Mouse (Mus musculus) brain, adult 2 months (tissue): ENCODE data around the gene Dlg5.

ENCODE experiments used
- DNase-seq: peaks from one replicate; pipeline ENCODE4 v3.0.0; 2011; ENCODE audit warnings: low read depth, low spot score

Gene Dlg5

DNA sequence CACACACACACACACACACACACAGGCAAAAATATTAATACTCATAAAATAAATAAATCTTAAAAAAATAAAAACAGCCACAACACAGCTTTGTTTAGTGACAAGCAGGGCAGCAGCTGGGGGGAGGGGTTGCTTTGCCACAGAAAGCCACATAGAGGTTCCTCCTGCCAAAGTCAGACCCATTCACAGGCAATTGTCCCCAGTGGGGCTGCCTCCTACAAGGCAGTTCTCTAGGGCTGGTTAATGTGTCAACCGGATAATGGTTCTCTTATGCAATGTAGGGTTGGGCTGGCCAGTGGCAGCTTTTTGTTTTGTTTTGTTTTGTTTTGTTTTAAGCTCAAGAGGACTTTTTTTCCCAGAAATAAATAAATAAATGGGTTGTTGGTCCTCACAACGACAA, 11.3 kb downstream of the Dlg5 start:
- DNase-seq = peak; percentile 72

DNA sequence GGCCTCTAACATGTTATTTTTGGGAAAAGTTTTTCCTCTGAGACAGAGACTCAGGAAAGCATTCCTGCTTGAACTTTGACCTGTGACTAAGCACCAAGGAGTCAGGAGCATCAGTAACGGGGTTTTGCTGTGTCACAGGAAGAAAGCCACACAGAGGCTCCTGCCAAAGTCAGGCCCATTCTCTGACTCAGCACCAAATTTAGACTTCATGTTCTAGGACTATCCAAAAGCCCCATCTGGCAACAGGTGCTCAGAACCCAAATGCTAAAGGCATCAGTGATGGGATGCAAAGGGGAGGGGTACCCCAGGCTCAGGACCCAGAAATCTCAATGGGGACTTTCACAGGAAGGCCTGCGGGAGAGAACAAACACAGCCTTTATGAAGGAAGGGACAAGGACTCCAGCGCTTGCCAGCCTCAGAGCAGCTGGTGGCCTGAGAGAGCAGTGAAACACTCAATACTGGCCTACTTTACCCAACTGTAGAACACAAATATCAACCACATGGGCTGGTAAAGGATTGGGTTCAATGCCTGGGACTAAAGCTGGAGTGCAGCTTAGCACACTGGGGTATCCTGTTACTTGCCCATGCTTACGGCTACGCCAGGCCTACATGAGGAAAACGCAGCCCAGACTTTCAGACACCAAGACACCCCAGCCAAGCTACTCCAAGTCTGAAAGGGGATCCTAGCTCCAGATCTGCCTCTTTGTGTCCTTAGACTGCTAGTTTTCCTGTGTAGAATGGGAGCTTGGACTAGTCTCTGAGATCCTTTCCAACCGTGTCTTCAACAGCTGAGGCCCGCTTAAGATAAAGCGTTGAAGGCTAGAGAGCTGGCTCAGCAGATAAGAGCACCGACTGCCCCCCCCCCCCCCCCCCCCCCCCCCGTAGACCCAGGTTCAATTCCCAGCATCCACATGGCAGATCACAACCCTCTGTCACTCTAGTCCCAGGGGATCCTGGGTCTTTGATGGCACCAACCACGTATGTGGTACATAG, 12.8 kb downstream of the Dlg5 start:
- peak; percentile 88 for DNase-seq

DNA sequence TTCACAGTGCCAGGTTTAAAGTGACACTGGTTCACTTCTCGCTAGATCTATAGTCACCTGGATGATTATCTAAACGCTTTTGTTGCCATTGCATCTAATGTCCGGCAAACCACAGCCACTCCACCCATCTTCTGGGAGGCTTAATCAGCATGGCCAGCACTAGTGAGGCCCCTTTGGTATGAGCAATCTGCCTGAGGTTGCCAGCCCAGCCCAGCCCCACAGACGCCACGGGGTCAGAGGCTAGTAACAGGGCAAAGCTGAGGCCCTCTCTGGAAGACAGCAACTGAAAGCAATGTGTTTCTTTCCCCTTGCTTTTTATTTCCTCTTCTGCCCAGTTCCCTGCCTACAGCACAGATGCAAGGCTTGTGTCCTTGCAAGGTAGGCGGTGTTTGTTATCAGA, 17.2 kb downstream of the Dlg5 start:
- DNase-seq = no peak

DNA sequence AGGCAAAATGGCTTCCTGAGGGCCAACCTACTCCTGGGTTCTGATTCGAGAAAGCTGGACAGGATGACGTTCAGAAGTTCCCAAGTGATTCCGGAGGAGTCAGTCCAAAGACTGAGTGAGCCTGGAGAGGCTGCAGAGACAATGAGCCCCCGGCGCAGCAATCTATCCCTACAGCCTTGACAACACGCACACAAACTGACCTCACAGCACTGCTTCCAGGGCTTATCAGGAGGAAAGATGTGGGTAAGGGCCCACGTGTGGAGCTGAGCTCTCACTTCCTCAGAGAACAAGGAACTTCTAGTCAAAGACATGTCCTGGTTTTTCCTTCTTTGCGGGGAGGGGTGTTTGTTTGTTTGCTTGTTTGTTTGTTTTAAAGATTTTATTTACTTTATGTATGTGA, 18.7 kb downstream of the Dlg5 start:
- DNase-seq = no peak

DNA sequence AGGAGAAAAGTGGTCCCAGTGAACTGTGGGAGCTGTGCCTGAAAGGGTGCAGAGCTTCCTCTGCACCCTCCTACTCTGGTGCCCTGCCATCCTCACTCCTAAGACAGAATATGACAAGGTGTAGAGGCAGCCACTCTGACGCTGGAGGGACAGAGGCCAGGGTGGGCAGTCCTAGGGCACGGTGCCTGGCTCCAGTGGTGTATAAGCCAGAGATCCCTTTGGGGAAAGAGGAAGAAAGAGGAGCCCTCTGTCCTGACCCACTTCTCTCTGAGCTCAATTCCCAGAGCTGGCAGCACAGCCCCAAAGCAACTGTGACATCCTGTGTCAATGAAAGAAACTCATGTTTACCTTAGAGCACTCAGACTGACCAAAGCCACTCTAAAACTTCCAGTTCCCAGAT, 19.4 kb downstream of the Dlg5 start:
- DNase-seq = no peak

DNA sequence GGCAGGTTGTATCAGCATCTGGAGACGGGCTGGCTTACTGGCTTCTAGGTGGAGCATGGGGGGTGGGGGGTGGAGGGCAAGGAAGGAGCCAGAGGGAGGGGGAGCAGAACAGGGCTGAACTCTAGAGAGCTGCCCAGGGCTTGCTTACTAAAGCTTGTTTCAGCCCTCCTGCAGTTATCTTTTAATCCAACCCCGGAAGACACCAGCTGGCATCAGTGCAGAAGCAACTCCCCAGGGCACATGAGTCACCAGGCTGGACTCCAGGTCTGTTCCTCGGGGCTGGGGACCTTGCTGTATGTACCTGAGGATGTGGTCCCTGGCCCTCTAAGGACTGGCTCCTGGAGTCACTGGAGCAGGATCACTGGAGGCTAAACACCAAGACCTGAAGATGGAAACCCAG, 23.0 kb downstream of the Dlg5 start:
- no peak for DNase-seq

DNA sequence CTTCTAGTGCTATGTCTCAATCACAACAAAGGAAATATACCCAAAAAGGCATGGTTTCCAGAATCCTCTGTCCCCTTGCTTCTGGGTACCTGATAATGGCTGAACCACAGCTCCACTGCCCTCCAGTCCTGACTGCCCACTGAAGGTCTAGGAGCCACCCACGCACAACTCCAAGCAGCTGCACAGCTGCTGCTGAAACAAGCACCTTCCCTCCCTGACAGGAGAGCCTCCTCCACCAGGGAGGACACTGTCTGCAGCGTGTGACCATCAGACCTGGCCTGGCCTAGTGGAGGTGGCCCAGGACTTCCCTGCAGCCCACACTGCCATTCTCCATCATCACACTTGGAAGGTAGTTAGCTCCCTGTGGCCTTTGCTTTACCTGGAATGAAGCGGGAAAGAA, 23.4 kb downstream of the Dlg5 start:
- DNase-seq = no peak

DNA sequence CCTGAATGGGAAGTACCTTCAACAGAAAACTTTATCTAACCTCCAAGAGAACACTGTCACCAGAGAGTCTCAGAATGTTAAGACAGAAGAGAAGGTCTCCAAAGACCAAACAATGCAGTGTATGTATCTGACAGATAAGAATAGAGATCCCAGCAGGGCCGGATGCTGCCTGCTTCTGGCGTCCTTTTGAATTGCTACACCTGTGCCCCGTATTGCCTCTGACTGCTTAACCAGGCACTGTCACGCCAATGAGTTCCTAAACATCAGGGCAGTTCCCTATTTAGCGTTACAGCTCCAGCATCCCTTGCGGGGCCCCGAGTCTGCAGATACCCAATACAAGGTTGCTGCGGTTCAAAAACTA, 28.4 kb downstream of the Dlg5 start:
- no peak for DNase-seq

DNA sequence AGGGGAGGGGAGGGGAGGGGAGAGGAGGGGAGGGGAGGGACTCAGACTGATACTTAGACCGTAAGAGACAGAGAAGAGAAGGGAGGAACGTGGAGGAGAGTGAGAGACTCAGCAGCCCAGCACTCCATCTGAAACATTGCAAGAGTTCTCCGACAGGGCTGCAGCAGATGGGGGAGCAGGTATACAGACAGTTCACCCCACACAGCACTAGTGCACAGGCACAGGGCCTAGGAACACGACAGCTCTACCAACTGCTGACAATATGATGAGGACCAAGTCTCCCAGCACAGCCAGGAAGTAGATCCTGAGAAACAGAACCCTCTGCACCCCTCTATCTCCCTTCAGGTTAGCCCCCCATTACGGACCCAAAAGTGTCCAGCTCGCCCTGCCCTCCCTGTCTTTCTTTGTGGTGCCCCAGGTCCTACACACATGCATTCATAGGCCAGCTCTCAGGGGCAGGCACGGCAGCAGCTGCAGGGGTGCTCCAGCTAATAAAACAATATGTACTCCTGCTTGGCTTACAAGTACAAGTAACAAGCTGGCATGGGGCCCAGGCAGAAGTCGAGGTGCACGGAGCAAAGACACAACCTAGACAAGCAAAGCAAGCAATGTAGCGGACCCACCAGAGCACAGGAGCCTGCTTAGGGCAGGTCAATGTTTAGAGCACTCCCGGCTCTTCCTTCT, 28.9 kb downstream of the Dlg5 start:
- DNase-seq = no peak

DNA sequence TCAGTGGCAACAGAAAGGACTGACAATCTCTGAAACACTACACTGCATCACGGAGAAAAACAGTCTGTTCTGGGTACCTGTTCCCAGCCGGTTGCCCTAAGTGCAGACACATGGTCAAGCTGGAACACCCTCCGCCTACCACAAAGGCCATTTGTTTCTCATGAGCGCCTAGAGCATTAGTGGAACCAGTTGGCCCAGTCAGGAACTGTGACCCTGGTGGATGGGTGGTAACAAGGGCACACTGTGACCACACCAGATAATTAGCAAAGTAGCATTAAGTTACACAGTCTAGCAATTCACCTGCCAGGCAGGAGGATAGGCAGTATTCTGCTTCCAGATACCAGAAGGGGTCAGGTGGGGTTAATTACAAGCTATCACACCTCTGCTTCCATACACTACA, 29.7 kb downstream of the Dlg5 start:
- no peak for DNase-seq

DNA sequence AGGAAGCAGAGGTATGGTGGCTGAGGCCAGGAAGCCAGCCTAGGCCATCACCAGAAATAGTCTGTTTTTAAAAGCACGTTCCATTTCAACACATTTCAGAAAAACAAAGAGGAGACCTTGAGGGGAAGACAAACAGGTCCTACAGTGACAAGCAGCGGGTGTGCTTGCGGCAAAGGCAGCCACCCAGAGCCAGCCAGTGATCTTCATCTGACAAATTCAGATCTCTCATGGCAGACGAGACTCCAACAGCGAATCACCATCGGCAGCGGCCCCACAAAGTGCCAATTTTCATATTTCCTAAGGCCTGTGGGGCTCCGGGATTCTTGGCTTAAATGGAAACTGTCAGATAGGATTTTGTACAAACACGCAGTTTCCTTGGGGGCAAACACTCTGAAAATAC, 31.3 kb downstream of the Dlg5 start:
- DNase-seq = no peak

DNA sequence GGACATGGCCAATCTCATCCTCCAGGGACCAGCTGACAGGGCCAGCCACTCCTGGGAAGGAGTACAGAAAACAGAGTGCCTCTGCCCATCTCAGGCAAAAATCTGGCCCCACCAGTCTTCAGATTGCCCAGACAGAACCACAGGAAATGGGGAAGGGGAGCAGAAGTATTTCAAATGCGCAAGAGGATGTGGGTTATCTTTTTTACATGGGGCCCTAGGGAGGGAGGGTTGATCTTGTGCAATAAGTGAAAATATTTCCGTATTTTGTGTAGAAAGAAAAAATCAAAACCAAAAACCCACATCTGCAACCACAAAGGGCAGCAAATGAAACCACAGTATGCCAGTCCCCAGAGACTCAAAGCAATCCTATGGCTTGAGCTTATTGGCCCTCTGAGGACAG, 32.4 kb downstream of the Dlg5 start:
- no peak for DNase-seq

DNA sequence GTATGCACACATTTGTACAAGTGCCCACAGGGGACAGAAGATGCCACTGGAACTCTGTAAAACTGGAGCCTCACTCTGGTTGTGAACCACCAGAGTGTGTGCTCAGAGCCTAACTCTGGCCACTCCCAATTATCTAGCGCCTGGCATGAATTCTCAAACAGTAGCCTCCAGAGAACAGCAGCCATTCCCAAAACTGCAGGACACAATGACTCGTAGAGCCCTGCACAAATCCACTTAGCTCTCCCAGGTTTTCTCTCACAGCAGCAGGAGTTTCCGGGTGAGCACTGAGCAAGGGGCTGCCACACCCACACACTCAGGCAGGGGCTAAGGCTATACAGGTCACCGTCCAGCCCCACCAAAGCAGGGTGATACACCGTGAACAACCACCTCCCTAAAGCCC, 32.9 kb downstream of the Dlg5 start:
- no peak for DNase-seq

DNA sequence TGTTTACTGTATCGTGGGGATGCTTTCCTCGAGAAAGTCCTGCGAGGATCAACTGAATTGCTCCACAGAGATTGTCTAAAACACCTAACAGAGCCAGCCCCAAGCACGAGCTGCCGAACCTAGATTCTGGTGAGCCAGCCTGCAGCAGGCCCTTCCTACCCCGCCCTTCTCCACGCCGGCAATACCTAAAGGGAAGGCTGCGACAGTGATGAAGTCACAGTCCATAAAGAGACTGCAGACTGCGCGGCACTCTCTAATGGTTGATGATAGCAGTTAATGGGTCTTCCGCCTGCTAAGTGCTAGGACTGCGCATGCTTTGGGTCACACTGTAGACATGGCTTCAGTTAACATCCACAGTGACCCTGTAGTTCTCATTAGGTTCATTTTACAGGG, 38.4 kb downstream of the Dlg5 start:
- no peak for DNase-seq

DNA sequence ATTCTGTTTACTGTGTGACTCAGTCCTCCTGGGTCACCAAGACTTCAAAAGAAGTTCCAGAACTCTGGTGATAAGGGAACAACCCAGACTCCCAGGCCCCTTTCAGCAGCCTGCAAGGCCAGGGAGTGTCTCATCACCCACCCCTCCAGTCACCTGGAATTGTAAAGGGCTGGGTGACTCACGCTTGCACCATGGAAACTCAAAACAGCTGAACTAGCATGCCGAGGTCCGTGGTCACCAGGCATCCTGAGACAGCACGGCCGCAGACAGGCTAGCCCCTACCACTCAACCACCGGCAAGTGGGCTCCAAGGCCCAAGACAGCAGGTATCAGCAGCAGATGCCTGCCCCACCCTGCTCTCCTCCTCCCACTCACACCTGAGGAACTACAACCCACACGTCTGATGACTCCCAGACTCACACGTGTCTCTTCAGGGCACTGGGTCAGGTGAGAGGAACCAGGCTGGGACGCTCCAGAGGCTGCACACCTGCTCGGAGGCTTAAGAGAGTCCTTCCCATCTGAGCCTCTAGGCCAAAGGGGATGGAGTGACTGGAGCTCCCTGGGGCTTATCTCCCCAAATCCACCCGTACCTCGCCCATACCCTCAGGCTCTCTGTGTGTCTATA, 38.9 kb downstream of the Dlg5 start:
- no peak for DNase-seq

DNA sequence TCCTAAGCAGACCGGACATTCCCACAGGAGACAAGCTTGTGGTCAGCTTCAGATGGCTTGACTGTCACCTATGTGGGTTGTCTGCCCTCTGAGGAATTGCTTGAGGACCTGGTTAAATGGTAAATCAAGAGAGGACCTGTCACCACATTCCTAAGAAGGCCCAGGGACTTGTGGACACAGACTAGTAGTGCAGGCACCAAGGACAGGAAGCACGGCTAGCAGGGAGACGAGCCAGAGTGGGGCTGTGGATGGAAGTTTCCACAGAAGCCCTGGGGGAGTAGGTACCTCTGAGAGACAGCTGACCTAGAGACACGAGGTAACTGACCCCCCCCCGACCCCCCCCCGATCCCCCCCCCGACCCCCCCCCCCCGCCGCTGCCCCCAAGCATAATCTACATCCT, 39.4 kb downstream of the Dlg5 start:
- no peak for DNase-seq

DNA sequence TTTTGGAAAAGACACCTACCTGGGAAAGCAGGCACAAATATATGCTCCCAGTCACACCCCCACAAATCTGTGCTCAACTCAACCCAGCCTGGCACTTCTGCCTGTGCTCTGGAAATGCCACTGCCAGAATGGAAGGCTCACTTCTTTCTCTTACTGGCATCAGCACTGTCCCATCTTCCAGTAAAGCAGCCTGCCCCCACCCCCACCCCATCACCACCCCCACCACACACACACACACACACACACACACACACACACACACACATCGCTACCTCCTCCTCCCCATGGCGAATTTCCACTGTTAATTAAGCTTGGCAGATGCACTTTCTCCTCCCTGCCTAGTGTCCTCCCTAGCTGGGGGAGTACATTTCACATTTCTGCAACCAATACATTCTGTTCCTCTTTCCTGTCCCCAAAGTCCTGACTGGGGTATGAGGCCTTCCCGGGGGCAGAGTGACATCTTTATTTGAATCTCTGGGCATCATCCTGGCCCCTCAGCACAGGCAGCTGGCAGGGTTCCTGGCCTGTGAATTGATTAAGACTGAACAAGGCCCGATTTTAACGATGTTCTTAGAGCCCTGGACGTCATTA, 40.3 kb downstream of the Dlg5 start:
- peak; percentile 89 for DNase-seq

DNA sequence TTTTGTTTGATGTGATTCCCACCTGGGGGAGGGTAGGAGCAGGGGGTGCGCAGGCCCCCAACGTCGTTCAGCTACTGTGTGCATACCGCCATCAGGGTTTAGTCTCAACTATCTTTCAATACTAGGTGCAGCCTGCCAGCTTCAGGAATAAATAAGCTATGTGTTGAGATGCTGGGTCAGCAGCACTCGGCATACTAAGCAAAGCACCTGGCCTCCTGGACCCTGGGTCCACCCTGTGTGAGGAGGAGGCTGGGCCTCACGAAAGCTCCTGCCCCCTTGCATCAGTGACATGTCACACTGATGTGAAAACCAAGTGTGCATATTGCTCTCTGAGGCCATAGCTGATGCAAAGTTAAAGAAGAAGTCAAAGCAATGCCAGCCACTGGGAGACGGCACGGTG, 42.5 kb downstream of the Dlg5 start:
- DNase-seq = no peak

DNA sequence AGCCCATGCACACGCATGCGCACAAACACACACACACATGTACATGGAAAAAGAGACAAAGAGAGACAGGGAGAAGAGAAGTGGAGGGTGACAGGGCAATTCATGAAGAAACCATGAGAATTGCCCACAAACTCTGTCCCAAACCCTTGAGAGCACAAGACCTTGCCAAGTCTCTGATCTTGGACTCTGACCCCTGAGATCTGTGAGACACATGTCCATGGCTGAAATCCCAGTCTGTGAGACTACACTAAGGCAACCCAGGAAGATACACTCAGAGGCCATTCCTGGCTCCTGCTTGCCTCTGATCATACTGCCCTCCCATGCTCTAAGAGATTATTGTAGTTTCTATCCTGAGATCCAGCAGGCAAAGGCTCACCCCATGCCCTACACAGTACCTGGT, 44.9 kb downstream of the Dlg5 start:
- DNase-seq = no peak

DNA sequence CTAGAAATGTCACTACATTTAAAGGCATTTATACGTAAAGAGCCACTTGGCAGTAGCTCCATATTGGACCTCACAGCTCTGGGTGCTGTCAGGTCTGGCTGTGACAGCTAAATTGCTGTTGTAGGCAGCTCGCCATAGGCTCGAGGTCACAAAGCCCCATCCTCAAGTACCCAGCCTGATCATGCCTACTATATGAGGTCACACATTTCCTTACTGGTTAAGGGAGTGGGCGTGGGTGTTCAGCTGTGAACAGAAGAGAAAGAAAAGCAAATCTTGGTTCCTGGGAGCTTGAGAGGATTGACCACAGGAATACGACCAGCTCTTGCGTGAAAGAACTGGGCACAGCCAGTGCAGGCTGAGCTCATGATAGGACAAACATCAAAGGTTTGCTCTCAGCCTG, 46.0 kb downstream of the Dlg5 start:
- no peak for DNase-seq

DNA sequence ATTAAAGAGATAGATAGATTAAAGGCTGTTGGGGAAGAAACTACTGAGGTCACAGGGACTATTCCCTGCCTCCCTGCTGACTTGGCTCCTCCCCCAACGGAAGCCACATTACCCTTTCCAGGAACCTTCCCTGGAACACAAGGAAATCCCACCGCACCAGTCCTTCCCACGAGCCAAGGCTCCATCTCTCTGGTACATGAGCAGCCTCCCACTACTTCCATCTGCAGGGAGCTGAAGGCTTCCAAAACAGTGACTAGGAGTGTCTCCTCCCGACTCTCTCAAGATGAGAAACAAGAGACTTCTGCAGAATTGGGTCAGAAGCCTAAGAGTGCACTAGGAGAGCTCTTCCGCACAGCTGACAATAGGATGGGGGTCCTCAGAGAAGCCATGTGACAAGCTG, 47.9 kb downstream of the Dlg5 start:
- DNase-seq = peak; percentile 87

DNA sequence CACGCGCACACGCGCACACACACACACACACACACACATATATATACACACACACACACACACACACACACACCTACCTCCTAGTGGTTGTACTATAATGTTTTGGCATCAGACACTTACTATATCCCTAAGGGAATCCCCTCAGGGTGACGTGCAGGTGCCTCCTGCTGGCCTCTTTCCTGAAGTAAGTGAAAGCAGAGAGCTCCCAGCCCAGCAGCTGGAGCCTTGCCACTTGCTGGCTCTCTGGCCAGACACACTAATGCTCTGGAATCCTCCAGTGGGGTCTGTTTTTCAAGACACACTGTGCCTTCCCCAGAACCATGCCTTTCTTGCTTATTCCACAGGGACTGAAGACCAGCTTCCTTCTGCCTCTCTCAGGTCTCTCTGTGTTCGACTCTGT, 48.8 kb downstream of the Dlg5 start:
- no peak for DNase-seq
